Mouse (Mus musculus): ENCODE measurements around the gene Adssl1.

Adssl1 gene

GRCm38 (mm10) chr12:112654076-112654475 lies 34.2 kb downstream of the Adssl1 start:
- no peak for DNase-seq (ENCODE audit: low spot score)

GRCm38 (mm10) chr12:112658619-112659018 lies 38.8 kb downstream of the Adssl1 start:
- no peak for DNase-seq (ENCODE audit: low spot score)

GRCm38 (mm10) chr12:112659109-112659508 lies 39.3 kb downstream of the Adssl1 start:
- peak; percentile 52 for DNase-seq (ENCODE audit: low spot score)

GRCm38 (mm10) chr12:112660576-112661326 lies 40.9 kb downstream of the Adssl1 start:
- DNase-seq (ENCODE audit: low spot score), result peak; percentile 73

GRCm38 (mm10) chr12:112661327-112661605 lies 41.4 kb downstream of the Adssl1 start:
- no peak for DNase-seq (ENCODE audit: low spot score)

GRCm38 (mm10) chr12:112661851-112662250 lies 42.0 kb downstream of the Adssl1 start:
- DNase-seq (ENCODE audit: low spot score), result no peak

- no peak for DNase-seq (ENCODE audit: low spot score)
Observed at GRCm38 (mm10) chr12:112663303-112663702, 43.5 kb downstream of the Adssl1 start.

- no peak for DNase-seq (ENCODE audit: low spot score)
Observed at GRCm38 (mm10) chr12:112663716-112664115, 43.9 kb downstream of the Adssl1 start.

- no peak for DNase-seq (ENCODE audit: low spot score)
Observed at GRCm38 (mm10) chr12:112664124-112664523, 44.3 kb downstream of the Adssl1 start.

- DNase-seq (ENCODE audit: low spot score), result no peak
Observed at GRCm38 (mm10) chr12:112664656-112665055, 44.8 kb downstream of the Adssl1 start.

- no peak for DNase-seq (ENCODE audit: low spot score)
Observed at GRCm38 (mm10) chr12:112665445-112665844, 45.6 kb downstream of the Adssl1 start.

- no peak for DNase-seq (ENCODE audit: low spot score)
Observed at GRCm38 (mm10) chr12:112665881-112666544, 46.2 kb downstream of the Adssl1 start.

GRCm38 (mm10) chr12:112667619-112668297 lies 47.9 kb downstream of the Adssl1 start:
- no peak for DNase-seq (ENCODE audit: low spot score)

- peak; percentile 43 for DNase-seq (ENCODE audit: low spot score)
Observed at GRCm38 (mm10) chr12:112670718-112671393, 51.0 kb downstream of the Adssl1 start.

GRCm38 (mm10) chr12:112671891-112672290 lies 52.0 kb downstream of the Adssl1 start:
- peak; percentile 35 for DNase-seq (ENCODE audit: low spot score)

- DNase-seq (ENCODE audit: low spot score), result peak; percentile 62
Observed at GRCm38 (mm10) chr12:112672744-112673575, 53.1 kb downstream of the Adssl1 start.

GRCm38 (mm10) chr12:112673576-112674091 lies 53.8 kb downstream of the Adssl1 start:
- DNase-seq (ENCODE audit: low spot score), result no peak

GRCm38 (mm10) chr12:112674132-112675011 lies 54.5 kb downstream of the Adssl1 start, which contains the start of gene Akt1:
TSS of gene Akt1 (minus strand) at chr12:112674884.
- DNase-seq (ENCODE audit: low spot score), result peak; percentile 68

GRCm38 (mm10) chr12:112675245-112676035 lies 55.6 kb downstream of the Adssl1 start:
- DNase-seq (ENCODE audit: low spot score), result peak; percentile 94
